Mouse (Mus musculus): ENCODE results near the gene Fam129a. TPM values are rescaled to one million over a fixed set of nuclear protein-coding genes. Genes with fewer than 3 reads are reported as not detected.
A peak's percentile ranks its signal among the peaks of the same experiment; 100 is the strongest.

The Fam129a gene
- polyA plus RNA-seq, 1 experiment = 19.9 TPM

- no peak overlapping the region for H3K9ac ChIP-seq (ENCODE audit: low read depth, poor library complexity, severe bottlenecking)
- H3K4me1 ChIP-seq (ENCODE audit: control insufficient read depth, insufficient read depth, low read length) = no peaks in the 10 kb centered on the region
- H3K4me3 ChIP-seq (ENCODE audit: low read depth, low read length) = no peak overlapping the region
- TF ChIP-seq CTCF (IDR thresholded peaks at IDR 0.05; ENCODE audit: low read depth, low read length) (no peak), POLR2A (IDR thresholded peaks at IDR 0.05; ENCODE audit: insufficient read depth, low read length) (no peak), EP300 (IDR thresholded peaks at IDR 0.05; ENCODE audit: insufficient read depth, low read depth, low read length) (no peak)
- H3K9me3 ChIP-seq (replicated peaks; ENCODE audit: control insufficient read depth, insufficient read depth, low read length, poor library complexity, severe bottlenecking) = no peaks in the 10 kb centered on the region
- no peaks in the 10 kb centered on the region for H3K36me3 ChIP-seq (ENCODE audit: control insufficient read depth, insufficient read depth, low read length, poor library complexity, severe bottlenecking)
- H3K27me3 ChIP-seq (ENCODE audit: control insufficient read depth, insufficient read depth, low read length, poor library complexity, severe bottlenecking) = no peaks in the 10 kb centered on the region
- H3K27ac ChIP-seq (ENCODE audit: insufficient read depth, low read length) = no peak overlapping the region
These were observed 44.6 kb downstream of the Fam129a start for GRCm38 (mm10) chr1:151615625-151616024.

GRCm38 (mm10) chr1:151616555-151617205, 45.7 kb downstream of the Fam129a start:
- Histone ChIP-seq H3K27ac (ENCODE audit: insufficient read depth, low read length) (peak overlapping the region; percentile 10; the same call in 1 of the 2 replicates), H3K9me3 (replicated peaks; ENCODE audit: control insufficient read depth, insufficient read depth, low read length, poor library complexity, severe bottlenecking) (no peaks in the 10 kb centered on the region), H3K36me3 (ENCODE audit: control insufficient read depth, insufficient read depth, low read length, poor library complexity, severe bottlenecking) (no peaks in the 10 kb centered on the region), H3K27me3 (ENCODE audit: control insufficient read depth, insufficient read depth, low read length, poor library complexity, severe bottlenecking) (no peaks in the 10 kb centered on the region), H3K4me1 (ENCODE audit: control insufficient read depth, insufficient read depth, low read length) (no peaks in the 10 kb centered on the region), H3K4me3 (ENCODE audit: low read depth, low read length) (no peak overlapping the region), H3K9ac (ENCODE audit: low read depth, poor library complexity, severe bottlenecking) (no peak overlapping the region)
- TF ChIP-seq CTCF (IDR thresholded peaks at IDR 0.05; ENCODE audit: low read depth, low read length) (no peak), EP300 (IDR thresholded peaks at IDR 0.05; ENCODE audit: insufficient read depth, low read depth, low read length) (no peak), POLR2A (IDR thresholded peaks at IDR 0.05; ENCODE audit: insufficient read depth, low read length) (no peak)

DNA sequence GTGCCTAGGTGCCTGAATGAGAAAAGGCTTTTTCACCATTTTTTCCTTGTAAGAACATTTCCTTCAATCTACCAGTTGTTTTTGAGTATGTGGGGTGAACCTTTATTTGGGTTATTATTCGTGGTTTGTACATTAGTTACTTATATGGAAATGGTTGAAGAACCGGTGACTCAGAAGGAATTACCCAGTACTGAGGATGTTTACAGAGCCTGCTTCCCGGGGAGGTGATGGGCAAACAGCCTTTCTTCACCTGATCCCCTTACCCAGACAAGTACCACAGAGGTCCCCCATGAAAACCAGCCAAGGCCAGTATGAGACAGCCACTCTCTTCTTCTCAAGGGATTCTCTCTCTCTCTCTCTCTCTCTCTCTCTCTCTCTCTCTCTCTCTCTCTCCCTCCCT, 47.3 kb downstream of the Fam129a start:
- TF ChIP-seq CTCF (IDR thresholded peaks at IDR 0.05; ENCODE audit: low read depth, low read length) (no peak), EP300 (IDR thresholded peaks at IDR 0.05; ENCODE audit: insufficient read depth, low read depth, low read length) (no peak), POLR2A (IDR thresholded peaks at IDR 0.05; ENCODE audit: insufficient read depth, low read length) (no peak)
- Histone ChIP-seq H3K4me3 (ENCODE audit: low read depth, low read length) (no peak overlapping the region), H3K27ac (ENCODE audit: insufficient read depth, low read length) (no peak overlapping the region), H3K27me3 (ENCODE audit: control insufficient read depth, insufficient read depth, low read length, poor library complexity, severe bottlenecking) (no peaks in the 10 kb centered on the region), H3K4me1 (ENCODE audit: control insufficient read depth, insufficient read depth, low read length) (no peaks in the 10 kb centered on the region), H3K36me3 (ENCODE audit: control insufficient read depth, insufficient read depth, low read length, poor library complexity, severe bottlenecking) (no peaks in the 10 kb centered on the region), H3K9me3 (replicated peaks; ENCODE audit: control insufficient read depth, insufficient read depth, low read length, poor library complexity, severe bottlenecking) (no peaks in the 10 kb centered on the region), H3K9ac (ENCODE audit: low read depth, poor library complexity, severe bottlenecking) (no peak overlapping the region)

DNA sequence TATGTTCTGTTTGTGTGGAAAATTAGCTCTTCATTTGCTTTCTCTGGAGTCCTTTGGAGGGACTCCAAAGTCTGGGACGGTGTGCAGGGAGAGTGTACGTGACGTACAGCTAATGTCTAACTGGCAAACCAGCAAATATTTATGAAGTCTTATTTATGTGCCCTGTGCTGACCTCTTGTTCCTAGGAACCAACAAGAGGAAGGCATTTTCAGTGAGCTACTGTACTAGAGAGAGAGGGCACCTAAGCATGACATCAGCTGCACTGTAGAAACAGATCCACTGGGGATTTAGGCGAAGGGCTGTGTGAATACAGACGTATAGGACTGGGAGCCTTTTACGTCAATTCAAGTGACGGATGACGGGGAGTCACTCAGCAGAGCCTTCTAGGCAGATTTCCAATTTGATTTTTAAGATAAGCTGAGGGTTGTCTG, 48.3 kb downstream of the Fam129a start:
- Histone ChIP-seq H3K36me3 (ENCODE audit: control insufficient read depth, insufficient read depth, low read length, poor library complexity, severe bottlenecking) (no peaks in the 10 kb centered on the region), H3K9ac (ENCODE audit: low read depth, poor library complexity, severe bottlenecking) (no peak overlapping the region), H3K9me3 (replicated peaks; ENCODE audit: control insufficient read depth, insufficient read depth, low read length, poor library complexity, severe bottlenecking) (no peaks in the 10 kb centered on the region), H3K4me3 (ENCODE audit: low read depth, low read length) (no peak overlapping the region), H3K4me1 (ENCODE audit: control insufficient read depth, insufficient read depth, low read length) (no peaks in the 10 kb centered on the region), H3K27ac (ENCODE audit: insufficient read depth, low read length) (no peak overlapping the region), H3K27me3 (ENCODE audit: control insufficient read depth, insufficient read depth, low read length, poor library complexity, severe bottlenecking) (no peaks in the 10 kb centered on the region)
- TF ChIP-seq CTCF (IDR thresholded peaks at IDR 0.05; ENCODE audit: low read depth, low read length) (no peak), POLR2A (IDR thresholded peaks at IDR 0.05; ENCODE audit: insufficient read depth, low read length) (no peak), EP300 (IDR thresholded peaks at IDR 0.05; ENCODE audit: insufficient read depth, low read depth, low read length) (no peak)

DNA sequence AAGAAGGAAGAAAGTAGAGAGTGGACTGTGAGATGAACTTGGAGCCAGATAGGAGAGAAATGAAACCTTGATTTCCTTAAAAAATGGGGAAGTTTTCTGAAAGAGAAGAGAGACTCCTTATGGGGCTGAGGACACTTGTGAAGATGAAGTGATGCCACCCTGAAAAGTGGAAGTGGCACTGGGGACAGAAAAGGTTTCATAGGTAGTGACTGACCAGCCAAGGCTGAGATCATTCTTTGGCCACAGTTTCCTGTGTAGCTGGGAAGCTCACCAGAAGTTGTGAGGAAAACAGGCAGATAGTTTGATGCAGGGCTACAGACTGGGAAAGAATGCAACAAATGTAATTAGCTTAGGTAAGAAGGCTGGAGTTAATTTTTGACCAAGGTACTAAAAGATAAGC, 49.7 kb downstream of the Fam129a start:
- H3K4me3 ChIP-seq (ENCODE audit: low read depth, low read length) = no peak overlapping the region
- no peaks in the 10 kb centered on the region for H3K36me3 ChIP-seq (ENCODE audit: control insufficient read depth, insufficient read depth, low read length, poor library complexity, severe bottlenecking)
- H3K9me3 ChIP-seq (replicated peaks; ENCODE audit: control insufficient read depth, insufficient read depth, low read length, poor library complexity, severe bottlenecking) = no peaks in the 10 kb centered on the region
- H3K9ac ChIP-seq (ENCODE audit: low read depth, poor library complexity, severe bottlenecking) = no peak overlapping the region
- no peak for TF ChIP-seq EP300 (IDR thresholded peaks at IDR 0.05; ENCODE audit: insufficient read depth, low read depth, low read length)
- no peak for TF ChIP-seq CTCF (IDR thresholded peaks at IDR 0.05; ENCODE audit: low read depth, low read length)
- no peak for TF ChIP-seq POLR2A (IDR thresholded peaks at IDR 0.05; ENCODE audit: insufficient read depth, low read length)
- no peaks in the 10 kb centered on the region for H3K4me1 ChIP-seq (ENCODE audit: control insufficient read depth, insufficient read depth, low read length)
- H3K27me3 ChIP-seq (ENCODE audit: control insufficient read depth, insufficient read depth, low read length, poor library complexity, severe bottlenecking) = no peaks in the 10 kb centered on the region
- H3K27ac ChIP-seq (ENCODE audit: insufficient read depth, low read length) = no peak overlapping the region

- no peak overlapping the region for H3K27ac ChIP-seq (ENCODE audit: insufficient read depth, low read length)
- no peaks in the 10 kb centered on the region for H3K4me1 ChIP-seq (ENCODE audit: control insufficient read depth, insufficient read depth, low read length)
- no peak for TF ChIP-seq EP300 (IDR thresholded peaks at IDR 0.05; ENCODE audit: insufficient read depth, low read depth, low read length)
- no peak for TF ChIP-seq CTCF (IDR thresholded peaks at IDR 0.05; ENCODE audit: low read depth, low read length)
- no peak for TF ChIP-seq POLR2A (IDR thresholded peaks at IDR 0.05; ENCODE audit: insufficient read depth, low read length)
- no peaks in the 10 kb centered on the region for H3K27me3 ChIP-seq (ENCODE audit: control insufficient read depth, insufficient read depth, low read length, poor library complexity, severe bottlenecking)
- no peak overlapping the region for H3K4me3 ChIP-seq (ENCODE audit: low read depth, low read length)
- H3K9me3 ChIP-seq (replicated peaks; ENCODE audit: control insufficient read depth, insufficient read depth, low read length, poor library complexity, severe bottlenecking) = no peaks in the 10 kb centered on the region
- no peak overlapping the region for H3K9ac ChIP-seq (ENCODE audit: low read depth, poor library complexity, severe bottlenecking)
- no peaks in the 10 kb centered on the region for H3K36me3 ChIP-seq (ENCODE audit: control insufficient read depth, insufficient read depth, low read length, poor library complexity, severe bottlenecking)
These were observed 53.6 kb downstream of the Fam129a start for GRCm38 (mm10) chr1:151624442-151625226.

All from ES-Bruce4 (cell line).